Mouse (Mus musculus): ENCODE results near the gene Reg3b.
"Not testable (repeated sequence)": the region's sequence is repeated elsewhere in the genome, so short reads cannot be mapped to it uniquely, and the experiment has no call there.

Gene Reg3b

DNA sequence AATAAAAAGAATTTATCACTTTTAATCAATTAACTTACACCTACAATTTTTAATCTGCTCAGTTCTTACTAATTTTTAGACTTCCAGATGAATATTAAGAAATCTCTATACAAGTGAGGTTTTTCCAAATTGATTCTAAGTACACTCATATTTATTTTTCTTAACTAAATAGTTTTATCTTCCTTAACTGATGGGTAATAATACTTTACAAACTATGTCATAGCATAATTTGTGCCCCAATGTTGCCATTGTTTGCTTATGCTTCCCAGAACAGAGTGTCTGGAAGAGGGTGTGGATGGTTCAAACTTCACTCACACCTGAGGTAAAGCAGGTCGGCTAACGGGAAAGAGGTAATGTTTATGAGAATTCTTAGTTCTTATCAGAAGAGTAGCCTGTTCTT, at the start of gene Reg3b:
Gene Reg3b, plus strand, starts transcription at position 301 of the 400 bp plus-strand sequence.
- no peak for DNase-seq (ENCODE audit: low read depth)

DNA sequence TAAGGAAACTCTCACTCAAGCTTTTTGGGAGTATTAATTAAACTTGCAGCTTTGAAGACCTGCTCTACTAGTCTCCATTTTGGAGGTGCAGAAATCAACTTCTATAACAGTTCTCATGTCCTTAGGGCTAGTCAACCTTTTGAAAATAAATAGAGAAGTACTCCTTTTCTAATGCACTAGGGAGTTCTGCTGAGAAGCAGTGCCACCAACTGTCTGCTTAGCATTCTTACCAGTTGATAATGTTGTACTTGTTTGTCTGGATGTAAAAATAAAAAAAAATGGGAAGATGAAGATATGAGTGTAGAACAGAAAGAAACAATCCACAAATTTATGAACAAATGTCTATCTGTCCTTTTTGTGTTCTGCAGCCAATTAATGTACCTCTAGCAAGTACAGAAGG, 42.7 kb upstream of the Reg3b start:
- no peak for DNase-seq (ENCODE audit: low read depth)

DNA sequence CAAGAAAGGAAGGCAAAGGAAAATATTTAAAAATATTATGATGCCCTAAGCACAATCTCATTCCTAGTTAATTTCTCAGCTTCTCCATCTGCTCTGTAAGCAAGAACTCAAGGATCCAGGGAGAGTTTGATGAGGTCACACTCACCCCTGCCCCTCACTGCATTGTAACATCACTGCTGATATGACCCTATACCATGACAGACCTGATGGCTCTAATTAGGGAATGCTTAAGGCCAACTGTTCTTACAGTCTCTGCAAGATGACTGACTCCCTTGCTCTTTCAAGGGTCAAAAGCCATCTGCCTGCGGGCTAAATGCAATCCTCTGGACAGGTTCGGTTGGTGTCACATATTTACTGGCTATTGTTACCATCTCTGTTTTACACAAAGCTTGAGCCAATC, 41.3 kb upstream of the Reg3b start:
- no peak for DNase-seq (ENCODE audit: low read depth)

DNA sequence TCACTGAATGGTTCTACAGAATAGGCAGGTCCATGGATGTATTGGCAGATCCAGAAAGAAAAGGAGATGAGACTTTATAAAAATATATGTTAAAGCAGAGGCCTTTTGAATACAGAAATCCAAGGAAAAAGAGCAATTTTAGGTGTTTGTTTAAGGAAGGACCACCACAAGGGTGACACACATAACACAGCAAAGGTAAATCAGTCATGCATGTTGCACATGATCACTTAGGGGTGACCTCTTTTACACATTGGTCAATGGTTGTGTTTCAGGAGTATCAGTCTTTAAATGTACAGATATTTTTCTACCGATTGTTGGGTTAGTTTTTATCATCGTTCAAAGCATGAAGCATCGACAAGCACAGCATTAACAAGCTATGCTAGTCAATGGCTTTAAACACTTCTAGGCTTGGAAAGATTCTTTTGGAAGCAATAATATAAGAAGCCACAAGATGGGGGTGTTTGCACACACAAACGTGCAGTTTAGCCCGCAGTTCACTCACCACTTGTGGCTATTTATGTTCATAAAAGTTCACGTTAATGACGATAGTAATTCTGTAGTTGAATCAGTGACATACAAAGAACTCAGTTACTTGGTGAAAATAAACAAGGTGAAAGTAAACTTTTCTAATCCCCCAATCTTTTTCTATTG, 38.4 kb upstream of the Reg3b start:
- DNase-seq (ENCODE audit: low read depth) = no peak

DNA sequence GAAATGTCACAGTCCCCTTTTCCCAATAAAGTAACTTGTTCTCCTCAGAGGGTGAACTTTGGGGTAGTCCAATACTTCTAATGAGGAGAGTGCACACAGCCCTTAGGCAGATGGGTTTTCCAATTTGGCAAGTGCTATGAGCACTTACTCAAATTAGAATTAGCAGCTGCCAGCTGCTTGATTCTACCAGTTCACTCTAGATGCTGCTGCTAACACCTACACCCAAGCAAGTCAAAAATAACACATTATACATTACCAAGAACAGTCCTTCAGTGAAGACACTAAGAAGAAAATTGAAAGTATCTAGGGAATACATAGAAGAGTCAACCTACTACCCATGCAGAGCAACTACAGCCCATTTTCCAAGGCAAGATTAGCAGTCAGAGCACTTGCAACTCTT, 30.2 kb upstream of the Reg3b start:
- no peak for DNase-seq (ENCODE audit: low read depth)

DNA sequence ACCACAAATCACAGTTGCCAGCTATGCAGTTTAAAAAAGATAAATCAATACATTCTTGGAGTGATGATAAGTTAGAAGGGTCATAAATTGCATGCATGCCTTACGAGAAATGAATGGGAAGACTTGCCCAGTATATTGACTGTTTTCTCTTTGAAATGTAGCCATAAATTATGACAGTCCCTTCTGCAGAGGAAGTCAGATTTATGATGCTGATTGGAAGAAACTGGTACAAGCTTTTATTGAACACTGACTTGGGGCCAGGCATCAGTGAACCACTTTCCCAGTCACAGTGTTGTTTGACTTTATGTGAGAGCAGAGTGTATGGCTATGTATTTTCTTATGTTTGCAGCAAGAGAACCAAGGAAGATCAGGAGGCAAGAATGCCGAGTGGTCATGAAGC, 28.8 kb upstream of the Reg3b start:
- no peak for DNase-seq (ENCODE audit: low read depth)

DNA sequence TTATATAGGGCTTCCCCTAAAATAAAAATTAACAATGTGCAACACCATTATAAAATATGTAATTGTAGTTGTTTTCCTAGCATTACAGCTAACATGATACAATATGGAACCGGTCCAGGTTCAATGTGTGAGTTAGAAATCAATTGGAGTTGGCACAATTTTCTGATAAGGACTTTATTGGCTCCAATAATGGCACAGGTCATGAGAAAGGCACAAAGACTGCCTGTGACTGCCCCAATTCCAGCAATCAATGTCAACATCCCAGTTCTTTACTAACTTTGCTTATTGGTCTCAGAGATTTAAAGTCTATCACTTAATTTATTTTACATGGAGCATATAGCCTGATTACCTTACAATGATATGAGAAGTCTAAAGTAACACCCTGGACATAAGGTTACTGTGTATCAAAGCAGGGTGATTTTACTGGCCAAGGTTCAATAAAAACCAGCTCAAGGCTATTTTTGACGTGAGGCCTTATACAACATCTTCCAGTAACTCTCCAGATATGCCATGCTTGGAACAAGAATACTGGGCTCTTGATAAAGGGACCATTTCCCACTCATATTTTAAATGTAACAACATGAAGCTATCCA, 8.4 kb upstream of the Reg3b start:
- no peak for DNase-seq (ENCODE audit: low read depth)

DNA sequence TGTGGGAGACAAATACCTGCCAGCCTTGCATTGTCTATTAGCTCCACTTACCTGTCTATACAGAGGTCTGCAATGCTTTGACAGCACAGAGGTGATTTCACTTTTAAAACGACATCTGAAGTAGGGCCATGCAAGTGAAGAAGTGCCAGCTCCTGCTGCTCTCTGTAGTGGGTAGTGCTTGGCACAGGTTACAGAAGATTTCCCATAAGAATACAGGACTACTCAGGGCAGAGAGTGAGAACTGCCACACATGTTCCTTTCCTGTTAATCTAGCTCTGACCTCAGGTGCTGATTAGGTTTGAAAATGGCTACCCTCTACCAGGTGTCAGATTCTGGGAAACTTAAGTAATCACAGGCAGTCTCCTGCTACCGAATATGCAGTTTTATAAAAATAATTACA, 8.3 kb downstream of the Reg3b start, which contains the start of gene Reg3d:
Gene Reg3d, minus strand, starts transcription at position 101 of the 400 bp plus-strand sequence.
- no peak for DNase-seq (ENCODE audit: low read depth)

DNA sequence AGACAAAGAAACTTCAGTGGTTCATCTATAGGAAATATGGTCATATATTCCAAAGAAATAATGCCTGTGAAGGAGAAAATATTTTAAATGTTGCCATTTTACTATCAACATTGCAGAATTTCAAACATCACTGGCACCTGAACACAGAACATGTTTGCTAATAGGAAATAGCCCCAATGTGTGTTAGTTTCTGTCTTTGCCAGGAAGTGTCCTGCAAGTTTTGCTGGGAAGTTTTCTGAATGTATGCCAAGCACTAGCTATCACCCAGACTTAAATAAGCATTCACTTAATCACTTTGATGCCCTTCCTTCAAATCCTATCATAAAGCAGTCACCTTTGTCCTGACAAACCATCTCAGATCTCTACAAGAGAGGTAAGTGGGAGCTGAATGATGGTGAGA, 10.0 kb downstream of the Reg3b start, which contains the start of gene Reg3a:
Gene Reg3a, plus strand, starts transcription at position 301 of the 400 bp plus-strand sequence.
- no peak for DNase-seq (ENCODE audit: low read depth)

DNA sequence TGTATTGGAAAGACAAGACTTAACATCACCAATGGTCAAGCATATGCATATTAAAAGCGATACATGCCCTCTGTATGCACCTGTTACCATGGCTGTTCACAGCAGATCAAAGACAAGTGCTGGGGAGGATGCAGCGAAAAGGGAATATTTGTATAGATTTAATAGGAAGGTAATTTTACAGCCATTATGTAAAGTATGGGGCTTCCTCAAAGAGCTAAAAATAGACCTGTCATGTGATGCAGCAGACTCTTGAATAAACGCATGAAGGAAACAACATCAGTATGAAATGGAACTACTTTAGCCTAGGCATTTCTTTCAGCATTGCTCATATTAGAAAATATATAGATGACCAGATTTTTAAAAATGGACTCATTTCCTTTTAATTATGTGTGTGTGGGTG, 15.2 kb downstream of the Reg3b start:
- no peak for DNase-seq (ENCODE audit: low read depth)

DNA sequence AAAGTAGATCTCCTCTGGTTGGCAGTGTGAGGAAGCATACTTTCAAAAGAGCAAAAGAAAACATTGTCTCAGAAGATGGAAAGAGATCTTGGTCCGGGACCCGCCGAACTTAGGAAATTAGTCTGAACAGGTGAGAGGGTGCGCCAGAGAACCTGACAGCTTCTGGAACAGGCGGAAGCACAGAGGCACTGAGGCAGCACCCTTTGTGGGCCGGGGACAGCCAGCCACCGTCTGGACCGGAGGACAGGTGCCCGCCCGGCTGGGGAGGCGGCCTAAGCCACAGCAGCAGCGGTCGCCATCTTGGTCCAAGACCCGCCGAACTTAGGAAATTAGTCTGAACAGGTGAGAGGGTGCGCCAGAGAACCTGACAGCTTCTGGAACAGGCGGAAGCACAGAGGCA, 24.9 kb downstream of the Reg3b start, which contains the start of gene Reg2:
Gene Reg2, plus strand, starts transcription at position 301 of the 400 bp plus-strand sequence.
- not testable (repeated sequence) for DNase-seq (ENCODE audit: low read depth)

DNA sequence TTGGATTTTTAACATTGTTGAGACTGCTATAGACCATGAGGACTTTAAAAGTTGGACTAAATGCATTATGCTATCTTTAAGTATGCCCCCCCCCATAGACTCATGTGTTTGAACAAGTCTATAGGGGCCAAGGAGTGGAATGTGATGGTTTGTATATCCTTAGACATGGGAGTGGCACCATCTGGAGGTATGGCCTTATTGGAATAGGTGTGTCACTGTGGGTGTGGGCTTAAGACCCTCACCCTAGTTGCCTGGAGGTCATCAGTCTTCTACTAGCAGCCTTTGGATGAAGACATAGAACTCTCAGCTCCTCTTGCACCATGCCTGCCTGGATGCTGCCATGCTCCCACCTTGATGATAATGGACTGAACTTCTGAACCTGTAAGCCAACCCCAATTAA, 52.0 kb downstream of the Reg3b start, which contains the start of gene Reg1:
Gene Reg1, plus strand, starts transcription at position 301 of the 400 bp plus-strand sequence.
- not testable (repeated sequence) for DNase-seq (ENCODE audit: low read depth)
